Mouse (Mus musculus) lung, embryonic 14.5 days (tissue): Measurements from ENCODE around the gene Tctex1d4. TPM values are rescaled to one million over a fixed set of nuclear protein-coding genes. Genes with fewer than 3 reads are reported as not detected.

ENCODE experiments used
- ATAC-seq: fragments of 200-750 bp; cut with Nextera tagmentation; 2 replicates; pipeline ENCODE4 v1.8.0; 2017; ENCODE audit warnings: mild to moderate bottlenecking, moderate TSS enrichment, moderate library complexity; ENCODE audit not compliant: insufficient read depth
- DNase-seq: peaks from one replicate; pipeline ENCODE4 v3.0.0-alpha.2; 2015
- H3K27ac ChIP-seq: fragments of 300-500 bp; sonication (generic); 2 replicates; pipeline ENCODE4 v1.5.1; 2014; ENCODE audit warnings: low read depth, mild to moderate bottlenecking, moderate library complexity
- H3K27me3 ChIP-seq: fragments of 300-500 bp; sonication (generic); 2 replicates; pipeline ENCODE4 v1.6.1; 2014; ENCODE audit warnings: low read length, control low read depth; ENCODE audit not compliant: insufficient read depth
- H3K36me3 ChIP-seq: fragments of 300-500 bp; sonication (generic); 2 replicates; pipeline ENCODE4 v1.6.1; 2014; ENCODE audit warnings: control low read depth; ENCODE audit not compliant: insufficient read depth
- H3K4me1 ChIP-seq: fragments of 300-500 bp; sonication (generic); 2 replicates; pipeline ENCODE4 v1.6.1; 2014; ENCODE audit warnings: antibody characterized with exemption, control low read depth; ENCODE audit not compliant: insufficient read depth
- H3K4me2 ChIP-seq: fragments of 300-500 bp; sonication (generic); 2 replicates; pipeline ENCODE4 v1.6.1; 2014; ENCODE audit warnings: mild to moderate bottlenecking
- H3K4me3 ChIP-seq: fragments of 300-500 bp; sonication (generic); 2 replicates; pipeline ENCODE4 v1.5.1; 2014; ENCODE audit warnings: low read depth, low read length
- H3K9ac ChIP-seq: fragments of 300-500 bp; sonication (generic); 2 replicates; pipeline ENCODE4 v1.6.1; 2014
- H3K9me3 ChIP-seq: fragments of 300-500 bp; sonication (generic); 2 replicates; pipeline ENCODE4 v1.6.1; 2016; ENCODE audit warnings: low read depth, low read length, control low read depth
- CTCF ChIP-seq: IDR thresholded peaks from 2 replicates; pipeline ENCODE4 v1.5.1; 2016; ENCODE audit warnings: antibody characterized with exemption, low read depth
- WGBS: fragments of 180-500 bp; shearing (Covaris S2); extraction: QIAGEN DNeasy Blood & Tissue Kit; methylation state at CpG from one replicate; pipeline ENCODE4 v1.1.7; 2014; 5-methylcytosine and 5-hydroxymethylcytosine counted together
- polyA plus RNA-seq: library from polyadenylated mRNA; unstranded; fragments of >200 nt; fragmentation: Nextera tagmentation; extraction: Ambion mirVana; gene quantifications from 2 replicates; pipeline ENCODE4 v1.2.1, GENCODE M21; 2014

The Tctex1d4 gene
- polyA plus RNA-seq, 1 experiment from 2014 or later: not detected

- H3K9ac ChIP-seq: no peak overlapping the region
- H3K4me2 ChIP-seq: peak overlapping the region; percentile 98
- H3K27me3 ChIP-seq: no peaks in the 10 kb centered on the region
- peak overlapping the region; percentile 67 for H3K4me3 ChIP-seq
- H3K9me3 ChIP-seq: no peaks in the 10 kb centered on the region
- peaks cover 10% of the 10 kb centered on the region for H3K4me1 ChIP-seq
- ATAC-seq (peak; percentile 91), DNase-seq (peak; percentile 84)
- H3K36me3 ChIP-seq: peaks cover 25% of the 10 kb centered on the region; the same call in 1 of the 2 replicates
- peak overlapping the region; percentile 83 for H3K27ac ChIP-seq
- 41% methylated on average over 8 of the region's 8 CpGs for WGBS
- no peak for TF ChIP-seq CTCF
Measured at GRCm38 (mm10) chr4:117097969-117098763, 28.4 kb upstream of the Tctex1d4 start.

DNA sequence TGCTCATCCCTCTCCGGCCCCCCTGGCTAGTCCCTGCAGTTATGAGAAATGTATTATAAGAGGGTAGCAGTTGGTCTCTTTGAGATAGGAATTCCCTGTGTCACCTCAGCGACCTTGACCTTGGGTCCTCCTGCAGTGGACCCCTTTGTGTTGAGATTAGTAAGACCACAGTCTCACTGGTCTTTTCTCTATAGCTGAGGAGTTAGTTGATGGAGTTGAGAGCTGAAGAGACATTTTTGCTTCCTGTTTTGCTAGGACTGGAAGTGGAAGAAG lies 27.9 kb upstream of the Tctex1d4 start:
- peak overlapping the region; percentile 83 for H3K27ac ChIP-seq
- TF ChIP-seq CTCF: no peak
- WGBS: 39% methylated on average over 2 of the region's 2 CpGs
- ATAC-seq (no peak), DNase-seq (no peak)
- H3K4me1 ChIP-seq: peaks cover 10% of the 10 kb centered on the region
- H3K4me3 ChIP-seq: no peak overlapping the region
- no peaks in the 10 kb centered on the region for H3K9me3 ChIP-seq
- H3K36me3 ChIP-seq: peaks cover 25% of the 10 kb centered on the region; the same call in 1 of the 2 replicates
- peak overlapping the region; percentile 98 for H3K4me2 ChIP-seq
- H3K9ac ChIP-seq: no peak overlapping the region
- no peaks in the 10 kb centered on the region for H3K27me3 ChIP-seq

GRCm38 (mm10) chr4:117100036-117100435 lies 26.6 kb upstream of the Tctex1d4 start:
- H3K36me3 ChIP-seq: peaks cover 28% of the 10 kb centered on the region; the same call in 1 of the 2 replicates
- TF ChIP-seq CTCF: no peak
- no peaks in the 10 kb centered on the region for H3K27me3 ChIP-seq
- DNase-seq (no peak), ATAC-seq (no peak)
- WGBS: 79% methylated on average over 4 of the region's 4 CpGs
- no peak overlapping the region for H3K9ac ChIP-seq
- no peak overlapping the region for H3K27ac ChIP-seq
- no peak overlapping the region for H3K4me2 ChIP-seq
- H3K4me3 ChIP-seq: no peak overlapping the region
- H3K4me1 ChIP-seq: peaks cover 8% of the 10 kb centered on the region
- no peaks in the 10 kb centered on the region for H3K9me3 ChIP-seq

GRCm38 (mm10) chr4:117101218-117101617 lies 25.4 kb upstream of the Tctex1d4 start:
- Histone ChIP-seq H3K4me1 (0 out of 2 replicates have a peak, but pooled peaks cover 4% of the 10 kb centered on the region), H3K36me3 (peaks cover 37% of the 10 kb centered on the region; the same call in 1 of the 2 replicates), H3K27ac (no peak overlapping the region), H3K9ac (no peak overlapping the region), H3K9me3 (no peaks in the 10 kb centered on the region), H3K4me2 (no peak overlapping the region), H3K27me3 (no peaks in the 10 kb centered on the region), H3K4me3 (no peak overlapping the region)
- ATAC-seq (no peak), DNase-seq (peak; percentile 77)
- WGBS: 48% methylated on average over 7 of the region's 7 CpGs
- TF ChIP-seq CTCF: peak; percentile 57

GRCm38 (mm10) chr4:117104672-117105071 lies 21.9 kb upstream of the Tctex1d4 start:
- ATAC-seq: peak; percentile 21; the same call in 1 of the 2 replicates
- DNase-seq: peak; percentile 30
- peak; percentile 17; the same call in 1 of the 2 replicates for TF ChIP-seq CTCF
- Histone ChIP-seq H3K4me3 (no peak overlapping the region), H3K4me1 (no peaks in the 10 kb centered on the region), H3K36me3 (peaks cover 71% of the 10 kb centered on the region), H3K27ac (no peak overlapping the region), H3K27me3 (no peaks in the 10 kb centered on the region), H3K9ac (no peak overlapping the region), H3K9me3 (no peaks in the 10 kb centered on the region), H3K4me2 (no peak overlapping the region)
- 59% methylated on average over 10 of the region's 10 CpGs for WGBS

DNA sequence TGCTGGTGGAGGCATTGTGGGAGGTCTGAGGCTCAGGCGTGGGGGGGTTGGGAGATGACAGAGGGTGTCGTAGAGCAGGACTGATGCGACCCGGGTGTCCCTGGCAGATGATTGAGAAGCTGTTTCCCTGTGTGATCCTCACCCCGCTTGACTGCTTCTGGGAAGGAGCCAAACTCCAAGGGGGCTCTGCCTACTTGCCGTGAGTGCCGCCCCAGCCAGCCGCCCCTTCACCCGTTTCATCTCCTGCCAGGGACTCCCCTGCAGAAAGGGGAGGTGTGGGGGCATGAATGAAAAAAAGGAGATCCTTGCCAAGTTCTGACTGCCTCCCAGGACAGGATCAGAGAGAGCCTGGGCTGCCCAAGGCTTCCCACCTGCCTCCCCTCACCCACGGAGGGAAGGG lies 21.5 kb upstream of the Tctex1d4 start:
- ATAC-seq (peak; percentile 54; the same call in 1 of the 2 replicates), DNase-seq (peak; percentile 51)
- no peak overlapping the region for H3K4me2 ChIP-seq
- no peaks in the 10 kb centered on the region for H3K27me3 ChIP-seq
- no peaks in the 10 kb centered on the region for H3K9me3 ChIP-seq
- H3K27ac ChIP-seq: no peak overlapping the region
- TF ChIP-seq CTCF: no peak
- H3K4me1 ChIP-seq: no peaks in the 10 kb centered on the region
- no peak overlapping the region for H3K9ac ChIP-seq
- 41% methylated on average over 10 of the region's 10 CpGs for WGBS
- H3K36me3 ChIP-seq: peaks cover 72% of the 10 kb centered on the region
- no peak overlapping the region for H3K4me3 ChIP-seq

GRCm38 (mm10) chr4:117107813-117108523 lies 18.6 kb upstream of the Tctex1d4 start:
- Histone ChIP-seq H3K27me3 (no peaks in the 10 kb centered on the region), H3K9me3 (no peaks in the 10 kb centered on the region), H3K4me3 (no peak overlapping the region), H3K36me3 (peaks cover 78% of the 10 kb centered on the region), H3K27ac (no peak overlapping the region), H3K9ac (no peak overlapping the region), H3K4me2 (no peak overlapping the region), H3K4me1 (no peaks in the 10 kb centered on the region)
- DNase-seq: no peak
- ATAC-seq: no peak
- TF ChIP-seq CTCF: no peak
- WGBS: 91% methylated on average over 18 of the region's 18 CpGs
